Mouse (Mus musculus) layer of hippocampus, postnatal 25 days (tissue): ENCODE measurements around the gene Prkci. TPM values are rescaled to one million over a fixed set of nuclear protein-coding genes. Genes with fewer than 3 reads are reported as not detected.
A peak's percentile ranks its signal among the peaks of the same experiment; 100 is the strongest.

ENCODE experiments used
- DNase-seq, 2 experiments: peaks; one replicate each; pipeline ENCODE4 v3.0.0; 2022; ENCODE audit warnings: mixed read lengths in 2 of 2, low spot score in 1 of 2; ENCODE audit errors: extremely low spot score in 1 of 2
- total RNA-seq, 2 experiments: library from RNA; stranded (reverse); gene quantifications; 2 replicates each; pipeline ENCODE4 v1.2.3; 2021

Prkci gene
- total RNA-seq, 2 experiments from 2014 or later, result 56.8 to 63.4 TPM

DNA sequence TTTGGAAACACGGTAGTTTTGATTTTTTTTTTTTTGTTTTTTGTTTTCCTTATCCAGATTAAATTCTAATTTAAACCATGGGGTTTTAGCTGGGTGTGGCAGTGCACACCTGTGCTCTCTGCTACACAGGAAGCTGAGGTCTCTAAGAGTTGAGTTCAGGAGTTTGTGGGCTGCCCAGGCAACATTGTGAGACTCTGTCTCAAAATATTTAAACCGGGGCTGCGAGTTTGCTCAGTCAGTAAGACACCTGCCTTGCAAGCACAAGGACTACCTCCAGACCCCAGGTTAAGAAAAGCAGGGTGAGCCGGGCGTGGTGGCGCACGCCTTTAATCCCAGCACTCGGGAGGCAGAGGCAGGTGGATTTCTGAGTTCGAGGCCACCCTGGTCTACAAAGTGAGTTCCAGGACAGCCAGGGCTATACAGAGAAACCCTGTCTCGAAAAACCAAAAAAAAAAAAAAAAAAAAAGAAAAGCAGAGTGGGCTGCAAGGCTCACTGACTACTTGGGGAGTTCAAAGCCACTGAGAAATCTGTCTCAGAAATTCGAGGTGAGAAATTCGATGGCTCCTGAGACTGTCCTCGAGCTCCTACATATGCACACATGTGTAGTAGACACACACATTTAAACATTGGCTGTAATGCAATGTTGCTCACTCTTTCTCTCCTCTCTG, 87.4 kb downstream of the Prkci start:
- DNase-seq, result no peak

DNA sequence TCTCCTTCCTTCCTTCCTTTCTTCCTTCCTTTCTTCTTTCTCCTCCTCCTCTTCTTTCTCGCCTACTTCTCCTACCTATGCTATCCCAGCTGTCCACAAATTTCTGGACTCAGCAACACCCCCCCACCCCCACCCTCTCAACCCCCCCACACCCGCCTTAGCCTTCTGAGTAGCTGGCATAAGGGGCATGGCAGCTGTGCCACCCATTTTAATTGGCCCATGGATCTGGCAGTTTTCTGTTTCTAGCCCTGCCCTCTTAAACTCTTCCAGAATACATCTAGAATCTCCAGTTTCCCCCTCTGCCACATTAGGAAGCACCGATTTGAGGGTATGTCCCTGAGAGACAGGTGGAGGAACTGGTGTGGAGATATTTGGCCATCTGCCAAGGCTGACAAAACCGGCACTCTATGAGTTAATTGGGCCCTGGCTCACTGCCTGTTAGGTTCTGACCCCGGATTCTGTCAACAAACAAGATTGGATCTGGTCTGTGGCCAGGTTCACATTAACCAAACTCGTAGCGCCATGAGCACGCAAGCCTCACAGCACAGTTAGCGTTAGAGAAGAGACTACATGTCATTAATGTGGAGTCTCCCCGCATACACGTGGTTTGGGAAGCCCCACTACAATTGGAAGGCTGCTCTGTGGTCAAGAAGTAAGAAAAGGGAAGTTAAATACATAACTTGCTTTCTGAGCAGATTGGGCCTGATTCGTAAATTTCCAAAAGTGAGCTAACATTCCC, 88.1 kb downstream of the Prkci start:
- no peak for DNase-seq

DNA sequence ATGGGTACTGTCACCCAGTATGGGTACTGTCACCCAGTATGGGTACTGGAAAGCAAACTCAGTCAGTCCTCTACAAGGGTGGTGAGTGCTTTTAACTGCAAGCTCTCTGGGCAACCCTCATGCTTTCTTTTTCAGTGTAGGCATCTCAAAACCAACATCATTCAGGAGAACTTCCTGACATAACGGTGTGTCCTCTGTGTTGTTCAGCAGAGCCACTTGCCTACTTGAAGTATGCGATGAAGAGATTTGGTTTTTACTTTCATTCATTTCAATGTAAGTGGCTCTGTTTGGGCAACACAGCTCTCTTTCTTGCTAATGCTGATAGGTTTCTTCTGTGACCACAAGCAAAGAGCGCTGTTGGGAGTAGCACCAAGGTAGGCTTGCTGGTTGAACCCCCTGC, 89.5 kb downstream of the Prkci start:
- no peak for DNase-seq

DNA sequence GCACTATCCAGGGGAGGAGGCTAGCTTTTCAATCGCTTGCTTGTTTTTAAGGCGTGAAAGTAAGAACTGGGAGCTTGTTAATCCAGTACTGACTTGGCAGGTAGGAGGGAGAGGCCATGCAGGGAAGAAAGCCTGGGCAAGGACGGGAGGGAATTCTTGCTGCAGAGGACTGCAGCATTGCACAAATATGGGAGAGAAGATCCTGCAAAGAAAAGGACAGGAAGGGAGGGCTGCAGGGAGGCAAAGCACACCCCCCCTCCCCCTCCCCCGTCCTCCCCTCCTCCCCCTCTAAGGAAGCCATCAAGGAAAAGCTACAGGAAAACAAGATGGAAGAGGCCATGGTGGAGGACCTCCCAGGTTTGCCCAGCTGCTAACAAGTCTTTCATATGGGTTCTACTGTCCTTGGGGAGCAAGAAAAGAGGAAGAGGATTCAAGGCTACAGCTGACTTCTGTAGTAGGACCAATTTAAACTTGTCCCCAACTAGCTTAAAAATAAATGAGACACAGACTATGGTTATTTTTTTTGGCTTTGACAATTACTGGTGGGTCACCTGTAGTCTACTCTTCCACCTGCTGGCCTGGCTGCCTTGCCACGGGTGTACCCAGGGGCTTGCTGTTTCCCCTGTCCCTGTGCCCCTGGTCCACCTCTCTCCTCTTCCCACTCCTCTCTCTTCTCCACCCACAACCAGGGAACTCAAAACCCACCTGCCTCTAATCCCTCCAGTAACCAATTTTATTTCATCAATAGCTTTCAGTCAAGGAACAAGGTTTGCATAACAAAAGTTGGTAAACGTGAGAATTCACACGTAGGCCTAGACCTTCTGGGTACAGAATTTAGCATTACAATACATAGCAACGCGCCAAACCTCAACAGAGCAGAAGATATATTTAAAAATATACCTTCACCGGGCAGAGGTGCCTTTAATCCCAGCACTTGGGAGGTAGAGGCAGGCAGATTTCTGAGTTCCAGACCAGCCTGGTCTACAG, 93.5 kb downstream of the Prkci start:
- no peak for DNase-seq

DNA sequence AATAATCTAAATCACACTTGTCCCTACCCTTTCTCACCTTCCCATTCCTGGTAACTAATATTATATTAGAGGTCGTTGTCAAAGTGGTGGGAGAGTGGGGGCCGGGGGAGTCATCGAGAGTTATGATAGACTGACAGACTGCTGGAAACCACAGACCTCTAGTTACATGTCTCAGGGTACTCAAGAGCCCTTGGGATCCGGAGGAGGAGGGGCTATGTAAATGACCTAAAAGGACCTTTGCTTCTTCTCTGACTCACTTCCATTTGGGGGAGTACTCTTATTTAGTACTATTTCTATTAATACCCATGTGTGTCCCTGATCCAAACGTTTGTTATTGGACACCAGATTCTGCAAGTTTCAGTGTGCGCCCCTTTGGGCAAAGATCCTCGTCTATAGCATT, 94.4 kb downstream of the Prkci start:
- DNase-seq, result no peak

DNA sequence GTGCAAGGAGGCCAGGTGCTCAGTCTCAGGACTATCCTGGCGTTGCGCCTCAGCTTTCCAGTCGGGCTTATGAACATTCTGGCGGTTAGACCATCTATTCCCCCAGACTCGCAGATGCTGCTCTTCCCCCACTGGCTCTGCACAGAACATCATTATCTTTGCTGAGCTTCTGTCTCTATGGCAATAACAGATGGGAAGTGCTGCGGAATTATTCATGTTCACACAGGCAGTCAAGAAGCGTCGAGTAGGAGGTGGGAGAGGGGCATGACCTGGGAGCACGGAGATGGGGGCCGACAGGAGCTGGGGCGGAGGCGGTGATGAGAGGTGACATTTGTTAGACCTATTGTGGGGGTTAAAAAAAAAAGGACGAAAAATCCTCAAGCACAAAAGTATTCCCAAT, 97.6 kb downstream of the Prkci start:
- peak; percentile 28 to 49 for DNase-seq

DNA sequence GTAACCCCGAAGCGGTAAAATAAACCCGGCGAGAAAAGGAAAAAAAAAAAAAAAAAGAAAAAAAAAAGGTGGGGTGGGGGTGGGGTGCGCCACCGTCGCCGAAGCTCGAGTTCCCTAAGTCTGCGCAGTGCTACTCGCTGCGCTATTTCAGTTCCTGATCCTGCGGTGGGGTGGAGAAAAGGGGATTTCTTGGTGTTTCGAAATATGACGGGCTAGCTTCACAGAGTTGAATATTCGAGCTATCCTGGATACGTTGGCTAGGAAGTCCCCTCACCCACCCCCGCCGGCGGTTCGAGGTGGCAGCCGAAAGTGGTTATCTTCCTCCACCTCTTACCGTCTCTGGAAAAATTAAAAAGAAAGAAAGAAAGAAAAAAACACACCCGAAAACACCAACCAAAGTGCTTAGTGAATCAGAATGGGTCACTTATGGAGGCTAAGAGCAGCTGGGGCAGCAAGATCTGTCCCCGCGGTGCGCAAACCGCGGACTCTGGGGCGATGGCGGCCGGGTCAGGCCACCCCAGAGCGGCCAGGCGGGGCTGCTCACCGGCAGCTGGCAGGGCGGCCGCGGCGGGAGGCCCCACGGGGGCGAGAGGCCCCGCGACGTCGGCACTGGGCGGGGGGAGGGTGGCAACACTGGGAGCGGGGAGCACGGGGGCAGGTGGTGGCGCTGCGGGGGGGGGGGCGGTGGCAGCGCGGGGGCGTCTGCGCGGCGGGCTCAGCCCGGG, 98.2 kb downstream of the Prkci start:
- peak; percentile 33 to 58 for DNase-seq

DNA sequence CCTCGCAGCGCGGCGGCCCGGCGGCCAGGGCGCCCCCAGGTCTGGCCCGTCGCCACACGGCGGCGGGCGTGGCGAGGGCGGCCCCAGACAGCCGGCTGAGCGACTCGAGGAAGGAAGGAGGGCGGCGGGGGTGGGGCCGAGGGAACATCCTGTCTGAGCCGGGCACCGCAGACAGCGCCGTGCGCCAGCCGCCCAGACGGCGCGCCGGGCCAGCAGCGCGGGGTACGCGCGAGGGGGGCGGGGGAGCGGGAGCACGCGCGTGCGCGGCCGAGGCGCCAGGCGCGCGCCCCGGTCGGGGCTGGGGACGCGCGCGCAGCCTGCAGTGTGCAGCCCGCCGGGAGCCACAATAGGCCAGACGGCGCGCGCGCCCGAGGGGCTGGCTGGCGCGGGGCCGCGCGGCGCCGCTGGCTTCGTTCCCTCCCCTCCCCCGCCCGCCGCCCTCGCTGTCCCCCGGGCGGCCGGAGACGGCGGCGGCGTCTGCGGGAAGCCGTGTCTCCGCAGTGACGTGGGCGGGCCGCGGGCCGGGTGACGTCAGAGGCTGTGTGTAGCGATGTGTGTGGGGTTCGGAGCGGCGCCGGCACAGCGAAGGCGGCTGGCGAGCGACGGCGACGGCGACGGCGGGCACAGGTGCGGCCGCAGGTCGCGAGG, 99.1 kb downstream of the Prkci start, which contains the start of gene Skil:
Gene Skil, plus strand, starts transcription at position 528 of the 648 bp plus-strand sequence.
- peak; percentile 78 to 83 for DNase-seq

DNA sequence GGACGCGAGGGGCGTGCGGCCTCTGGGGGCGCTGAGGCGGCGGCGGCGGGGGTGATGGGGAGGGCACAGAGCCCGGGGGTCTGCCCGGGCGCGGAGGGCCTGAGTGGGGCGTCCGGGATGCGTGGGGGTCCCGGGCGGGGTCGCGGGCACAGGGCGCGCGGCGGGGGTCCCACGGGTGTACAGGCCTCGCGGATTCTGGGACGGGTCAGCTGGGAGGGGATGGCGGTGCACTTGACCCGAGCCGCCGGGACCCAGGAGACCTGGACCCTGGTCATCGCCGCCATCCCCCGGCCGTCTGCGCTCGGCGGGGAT, 99.6 kb downstream of the Prkci start:
- DNase-seq, result no peak

DNA sequence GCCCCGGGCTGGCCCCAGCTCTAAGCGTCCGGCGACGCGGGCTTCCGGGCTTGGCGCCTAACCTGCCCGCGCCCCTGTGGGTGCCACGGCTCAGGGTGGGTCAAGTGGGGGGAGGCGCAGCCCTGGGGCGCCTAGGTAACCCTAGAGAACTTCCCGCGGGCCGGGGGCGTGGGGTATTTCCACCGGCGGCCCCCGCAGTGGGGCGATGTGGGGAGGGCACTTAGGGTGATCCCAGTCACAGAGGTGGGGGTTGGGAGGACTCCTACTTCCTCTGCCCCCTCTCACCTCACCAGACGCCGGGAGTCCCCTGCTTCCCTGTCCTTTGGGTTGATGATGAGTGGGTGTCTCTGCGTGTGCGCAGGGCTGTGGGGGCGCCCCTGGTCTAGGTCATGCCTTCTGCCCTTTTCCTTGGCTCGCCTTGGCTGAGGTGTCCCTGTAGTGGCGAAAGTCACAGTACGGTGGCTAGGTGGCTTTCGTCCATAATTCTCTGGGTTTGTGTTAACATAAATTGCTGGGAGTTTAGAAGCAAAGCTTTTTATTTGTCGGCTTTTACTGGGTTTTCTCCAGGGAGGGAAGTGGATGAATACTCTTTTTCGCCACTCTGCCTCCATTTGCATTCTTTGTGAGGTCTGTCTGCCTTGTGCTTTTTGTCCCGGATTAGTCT, 100.1 kb downstream of the Prkci start:
- DNase-seq, result peak in 1 of 2 experiments; percentile 16

DNA sequence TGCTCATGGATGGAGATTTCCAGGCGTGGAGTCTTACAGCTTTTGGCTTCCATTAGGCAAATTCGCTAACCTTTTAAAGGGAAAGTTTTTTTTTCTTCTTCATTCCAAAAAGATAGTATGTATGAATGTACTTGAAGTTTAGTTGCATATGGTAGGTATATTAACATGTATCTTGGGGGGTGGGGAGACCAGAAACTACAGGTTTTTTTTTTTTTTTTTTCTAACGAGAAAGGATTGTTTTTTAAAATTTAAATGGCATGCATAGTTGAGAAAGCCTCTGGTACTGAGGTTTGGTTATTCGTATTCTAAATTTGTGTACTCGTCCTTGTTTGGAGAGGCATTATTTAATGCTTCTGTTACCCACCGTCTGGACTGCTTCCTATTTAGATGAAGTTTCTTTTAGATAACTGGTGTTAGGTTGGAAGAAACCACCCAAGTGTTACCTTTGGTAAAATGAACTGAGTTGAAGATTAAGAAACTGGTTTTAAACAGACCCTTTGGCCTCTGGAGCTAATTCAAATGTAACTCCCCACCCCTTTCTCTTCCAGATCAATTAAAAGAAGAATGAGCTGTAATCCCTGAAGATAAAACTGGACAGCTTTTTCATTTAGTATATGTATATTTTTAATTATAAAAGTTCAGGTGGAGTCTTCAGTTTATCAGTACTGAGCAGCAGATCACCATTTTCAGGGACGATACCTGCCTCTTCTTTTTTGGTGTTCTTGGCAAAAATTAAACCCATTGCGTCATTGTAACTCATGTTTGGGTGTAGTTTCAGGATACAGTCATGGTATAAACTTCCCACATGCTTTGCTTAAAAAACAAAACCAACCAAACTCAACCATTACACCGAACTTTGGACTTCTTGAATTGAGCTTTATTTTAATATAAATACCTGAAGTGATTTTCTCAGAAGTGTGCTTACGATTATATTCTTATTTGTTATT, 100.9 kb downstream of the Prkci start:
- DNase-seq, result no peak

DNA sequence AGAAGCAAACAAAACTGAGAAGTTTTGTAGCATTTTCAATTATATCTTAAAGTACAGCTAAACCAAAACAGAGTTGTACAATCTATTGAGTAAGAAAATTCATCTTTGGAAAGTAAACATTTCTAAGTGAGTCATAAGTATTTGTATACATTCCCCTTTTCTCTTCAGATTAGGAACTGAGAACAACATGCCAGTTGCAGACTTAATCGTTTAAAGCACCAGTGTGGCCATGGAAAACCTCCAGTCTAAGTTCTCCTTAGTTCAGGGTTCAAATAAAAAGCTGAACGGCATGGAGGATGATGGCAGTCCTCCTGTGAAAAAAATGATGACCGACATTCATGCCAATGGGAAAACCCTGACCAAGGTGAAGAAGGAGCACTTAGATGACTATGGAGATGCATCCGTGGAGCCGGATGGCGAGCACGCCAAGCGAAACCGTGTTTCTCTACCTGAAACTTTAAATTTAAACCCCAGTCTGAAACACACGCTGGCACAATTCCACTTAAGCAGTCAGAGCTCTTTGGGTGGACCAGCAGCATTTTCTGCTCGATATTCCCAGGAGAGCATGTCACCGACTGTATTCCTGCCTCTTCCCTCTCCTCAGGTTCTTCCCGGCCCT, 101.7 kb downstream of the Prkci start:
- DNase-seq, result no peak

DNA sequence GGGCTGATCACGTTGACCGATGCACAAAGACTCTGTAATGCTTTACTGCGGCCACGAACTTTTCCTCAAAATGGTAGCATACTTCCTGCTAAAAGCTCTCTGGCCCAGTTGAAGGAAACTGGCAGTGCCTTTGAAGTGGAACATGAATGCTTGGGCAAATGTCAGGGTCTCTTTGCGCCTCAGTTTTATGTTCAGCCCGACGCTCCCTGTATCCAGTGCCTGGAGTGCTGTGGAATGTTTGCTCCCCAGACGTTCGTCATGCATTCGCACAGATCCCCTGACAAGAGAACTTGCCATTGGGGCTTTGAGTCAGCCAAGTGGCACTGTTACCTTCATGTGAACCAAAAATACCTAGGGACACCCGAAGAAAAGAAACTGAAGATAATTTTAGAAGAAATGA, 102.4 kb downstream of the Prkci start:
- DNase-seq, result no peak

DNA sequence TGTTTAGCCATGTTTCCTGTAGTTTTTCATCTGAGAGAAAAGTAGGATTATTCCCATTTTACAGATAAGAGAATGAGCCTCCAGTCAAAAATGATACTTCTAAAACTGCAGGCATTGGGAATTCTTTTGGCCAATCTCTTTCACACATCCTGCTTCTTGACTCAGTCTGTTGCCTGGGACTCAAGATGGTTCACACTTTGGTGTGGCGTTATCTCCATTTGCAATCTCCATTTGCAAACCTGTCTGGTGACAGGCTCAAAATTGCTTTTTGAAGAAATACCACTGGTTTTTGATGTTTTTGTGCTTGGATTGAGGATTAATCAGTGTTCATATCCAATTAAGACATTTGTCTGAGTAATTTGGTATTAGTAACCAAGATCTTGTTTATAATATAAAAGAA, 103.0 kb downstream of the Prkci start:
- no peak for DNase-seq

DNA sequence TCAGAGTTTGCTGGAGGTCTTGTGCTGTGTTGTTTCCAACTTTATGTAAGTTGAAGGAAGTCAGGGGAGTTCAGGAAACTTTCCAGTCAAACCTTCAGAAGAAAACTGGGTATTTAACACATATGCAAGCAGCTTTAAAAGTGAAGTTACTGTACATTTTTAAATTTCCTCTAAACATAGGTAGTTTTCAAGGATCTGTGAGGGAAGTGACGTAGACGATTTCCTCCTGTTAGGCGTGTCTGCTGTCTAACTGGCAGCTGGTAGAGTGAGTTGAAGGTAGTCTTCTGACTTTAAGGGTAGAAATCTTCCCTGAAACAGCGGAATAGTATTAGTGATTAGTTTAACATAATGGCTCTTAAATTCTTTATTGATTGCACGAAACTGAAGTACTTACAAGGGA, 104.5 kb downstream of the Prkci start:
- no peak for DNase-seq

DNA sequence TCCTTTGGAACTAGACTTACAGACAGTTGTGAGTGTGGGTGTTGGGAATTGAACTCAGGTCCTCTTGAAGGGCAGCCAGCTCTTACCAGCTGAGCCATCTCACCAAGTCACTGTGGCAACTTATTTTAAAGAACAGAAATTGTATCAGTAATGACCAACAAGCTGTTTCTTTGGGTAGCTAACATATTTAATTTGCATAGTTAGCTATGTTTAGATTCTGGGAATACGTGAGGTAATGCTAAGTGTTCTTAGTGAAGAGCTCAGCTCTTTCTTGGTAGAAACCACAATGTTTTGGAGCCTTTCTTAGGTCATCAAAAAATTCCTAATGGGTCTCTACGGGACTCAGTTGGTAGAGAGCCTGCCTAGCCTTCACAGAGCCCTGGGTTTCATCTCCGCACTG, 105.3 kb downstream of the Prkci start:
- no peak for DNase-seq
